Mouse (Mus musculus): ENCODE measurements at regions not wholly inside any gene's neighbourhood (a gene's known extent, or its start where the extent isn't known, plus 50 kb on each side); places are given as distances from the start of the nearest gene placed in this dataset.

DNA sequence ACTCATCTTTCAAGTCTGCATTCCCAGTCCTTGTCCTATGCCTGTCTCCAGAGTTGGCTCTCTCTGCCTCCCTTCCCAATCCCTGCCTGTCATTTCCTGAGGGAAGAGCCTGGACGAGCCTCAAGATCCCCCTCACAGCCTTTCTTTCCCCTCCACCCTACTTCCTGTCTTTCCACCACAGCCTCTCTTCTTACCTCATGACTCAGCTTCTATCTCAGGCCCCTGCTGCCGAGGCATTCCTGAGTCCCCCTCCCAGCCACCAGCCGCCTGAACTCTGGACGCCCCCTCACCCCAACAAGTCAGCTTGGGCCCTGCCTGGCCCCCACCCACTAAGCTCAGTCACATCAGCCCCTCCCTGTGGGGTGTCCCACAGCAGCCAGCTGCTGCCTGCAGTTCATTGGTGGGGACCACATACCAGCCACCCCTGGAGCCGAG, 105.8 kb downstream of the Efnb1 start:
- H3K27me3 ChIP-seq (ENCODE audit: control insufficient read depth, insufficient read depth, low read length), result no peaks in the 10 kb centered on the region

DNA sequence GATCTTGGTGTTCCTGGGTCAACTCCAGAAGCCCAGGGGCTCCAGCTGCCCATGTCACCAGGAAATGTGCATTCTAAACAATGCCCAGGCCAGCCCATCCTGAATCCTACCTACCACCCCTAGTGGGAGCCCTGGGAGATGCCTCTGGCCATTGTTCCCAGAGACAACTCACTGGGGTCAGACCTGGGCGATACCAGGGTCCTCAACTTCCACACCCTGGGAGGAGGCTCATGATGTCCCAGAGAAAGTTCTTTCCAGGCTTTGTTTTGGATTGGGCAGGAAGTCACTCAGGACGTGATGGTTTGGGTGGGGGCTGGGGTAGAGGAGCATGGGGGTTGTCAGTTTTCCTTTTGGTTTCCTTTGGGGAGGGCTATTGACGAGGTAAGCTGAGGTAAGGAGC, 97.1 kb downstream of the Efnb1 start:
- no peaks in the 10 kb centered on the region for H3K36me3 ChIP-seq (ENCODE audit: control insufficient read depth, insufficient read depth, low read length)
- H3K27me3 ChIP-seq (ENCODE audit: control insufficient read depth, insufficient read depth, low read length), result no peaks in the 10 kb centered on the region
- no peak overlapping the region for H3K27ac ChIP-seq (ENCODE audit: control insufficient read depth, insufficient read depth, low read depth, low read length)
- no peak for TF ChIP-seq POLR2A (IDR thresholded peaks at IDR 0.05; ENCODE audit: control insufficient read depth, low read depth, low read length)
- no peak for TF ChIP-seq CTCF (IDR thresholded peaks at IDR 0.05; ENCODE audit: control insufficient read depth, insufficient read depth, insufficient replicate concordance, low read depth, low read length)
- no peak overlapping the region for H3K4me3 ChIP-seq (ENCODE audit: control insufficient read depth, low read depth, low read length)
- no peaks in the 10 kb centered on the region; the same call in 1 of the 2 replicates for H3K4me1 ChIP-seq (ENCODE audit: control insufficient read depth, insufficient read depth, low read length)

More for the DNA sequence above, 105.8 kb downstream of the Efnb1 start:
- Histone ChIP-seq H3K4me3 (ENCODE audit: control insufficient read depth, low read depth, low read length) (no peak overlapping the region), H3K4me1 (ENCODE audit: control insufficient read depth, insufficient read depth, low read length) (no peaks in the 10 kb centered on the region), H3K36me3 (ENCODE audit: control insufficient read depth, insufficient read depth, low read length) (no peaks in the 10 kb centered on the region), H3K27ac (ENCODE audit: control insufficient read depth, insufficient read depth, low read depth, low read length) (no peak overlapping the region)
- TF ChIP-seq POLR2A (IDR thresholded peaks at IDR 0.05; ENCODE audit: control insufficient read depth, low read depth, low read length) (no peak), CTCF (IDR thresholded peaks at IDR 0.05; ENCODE audit: control insufficient read depth, insufficient read depth, insufficient replicate concordance, low read depth, low read length) (no peak)

DNA sequence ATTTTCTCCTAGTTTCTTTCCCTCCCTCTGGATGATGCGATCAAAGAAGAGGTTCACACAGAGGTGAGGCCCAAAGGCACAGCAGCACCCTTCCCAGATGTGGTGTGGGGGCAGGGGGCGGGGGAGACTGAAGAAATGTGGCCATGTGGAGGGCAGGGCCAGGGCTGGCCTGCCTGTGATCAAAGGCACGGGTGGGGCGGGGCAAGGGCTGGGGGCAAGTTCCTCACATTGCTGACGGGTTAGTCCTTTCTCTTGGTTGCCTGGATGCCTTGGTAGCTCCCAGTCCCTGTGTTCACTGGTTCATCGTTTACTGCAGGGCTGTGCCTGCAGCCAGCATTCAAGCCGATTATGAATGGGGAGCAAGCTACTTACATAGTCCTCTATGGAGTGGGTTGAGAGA, 96.4 kb downstream of the Efnb1 start:
- TF ChIP-seq CTCF (IDR thresholded peaks at IDR 0.05; ENCODE audit: control insufficient read depth, insufficient read depth, insufficient replicate concordance, low read depth, low read length) (no peak), POLR2A (IDR thresholded peaks at IDR 0.05; ENCODE audit: control insufficient read depth, low read depth, low read length) (no peak)
- H3K27me3 ChIP-seq (ENCODE audit: control insufficient read depth, insufficient read depth, low read length), result no peaks in the 10 kb centered on the region
- no peaks in the 10 kb centered on the region; the same call in 1 of the 2 replicates for H3K4me1 ChIP-seq (ENCODE audit: control insufficient read depth, insufficient read depth, low read length)
- no peak overlapping the region for H3K4me3 ChIP-seq (ENCODE audit: control insufficient read depth, low read depth, low read length)
- H3K36me3 ChIP-seq (ENCODE audit: control insufficient read depth, insufficient read depth, low read length), result no peaks in the 10 kb centered on the region
- no peak overlapping the region for H3K27ac ChIP-seq (ENCODE audit: control insufficient read depth, insufficient read depth, low read depth, low read length)

DNA sequence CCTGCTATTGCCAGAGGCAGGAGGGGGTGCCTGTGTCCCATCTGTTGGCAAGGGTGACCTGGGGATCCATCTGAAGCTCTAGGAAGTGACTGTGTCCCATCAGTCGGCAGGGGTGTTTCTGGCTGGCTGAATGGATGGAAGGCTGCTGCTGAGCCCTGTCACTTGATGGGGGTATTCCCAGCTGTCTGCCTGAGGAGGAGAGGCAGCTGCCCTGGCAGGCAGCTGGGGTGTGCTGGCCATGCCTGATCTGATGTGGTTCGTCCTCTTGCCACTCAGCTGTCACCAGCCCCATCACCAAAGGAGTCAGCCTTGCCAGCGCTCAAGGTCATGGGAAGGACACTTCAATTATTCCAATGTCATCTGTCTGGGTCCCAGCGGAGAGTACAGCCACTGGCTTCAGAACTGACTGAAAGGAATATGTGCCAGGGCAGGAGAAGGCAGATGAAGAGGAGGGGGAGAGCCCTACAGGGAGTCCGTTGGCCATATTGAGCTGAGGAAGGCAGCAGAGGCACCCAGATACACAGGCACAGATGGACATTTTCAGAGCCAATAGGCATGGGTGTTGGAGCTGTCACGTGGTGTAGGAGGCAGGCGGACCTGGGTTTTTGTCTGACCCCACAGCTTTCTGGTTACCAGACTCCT, 89.3 kb downstream of the Efnb1 start:
- H3K4me1 ChIP-seq (ENCODE audit: control insufficient read depth, insufficient read depth, low read length), result no peaks in the 10 kb centered on the region
- no peak overlapping the region for H3K4me3 ChIP-seq (ENCODE audit: control insufficient read depth, low read depth, low read length)
- TF ChIP-seq POLR2A (IDR thresholded peaks at IDR 0.05; ENCODE audit: control insufficient read depth, low read depth, low read length), result no peak
- TF ChIP-seq CTCF (IDR thresholded peaks at IDR 0.05; ENCODE audit: control insufficient read depth, insufficient read depth, insufficient replicate concordance, low read depth, low read length), result no peak
- no peaks in the 10 kb centered on the region for H3K36me3 ChIP-seq (ENCODE audit: control insufficient read depth, insufficient read depth, low read length)
- H3K27me3 ChIP-seq (ENCODE audit: control insufficient read depth, insufficient read depth, low read length), result no peaks in the 10 kb centered on the region
- no peak overlapping the region for H3K27ac ChIP-seq (ENCODE audit: control insufficient read depth, insufficient read depth, low read depth, low read length)

DNA sequence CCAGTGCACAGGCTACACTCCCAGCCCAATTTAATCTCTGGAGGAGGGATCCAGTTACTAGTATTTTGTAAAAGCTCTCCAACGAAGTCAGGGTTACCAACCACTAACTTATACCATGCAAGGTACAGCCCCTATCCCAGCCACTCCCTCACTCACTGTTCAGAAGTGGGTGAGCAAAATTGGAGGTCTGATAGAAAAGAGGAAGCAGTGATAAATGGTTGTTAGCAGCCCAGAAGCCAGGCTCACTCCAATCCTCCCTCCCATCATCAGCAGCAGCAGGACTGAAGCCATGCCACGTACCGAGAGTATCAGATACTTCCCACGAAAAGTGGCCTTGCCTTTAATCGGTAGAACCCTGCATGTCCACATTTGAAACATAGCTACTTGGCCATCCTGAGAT, 86.1 kb downstream of the Efnb1 start:
- no peak for TF ChIP-seq CTCF (IDR thresholded peaks at IDR 0.05; ENCODE audit: control insufficient read depth, insufficient read depth, insufficient replicate concordance, low read depth, low read length)
- no peak for TF ChIP-seq POLR2A (IDR thresholded peaks at IDR 0.05; ENCODE audit: control insufficient read depth, low read depth, low read length)
- H3K4me1 ChIP-seq (ENCODE audit: control insufficient read depth, insufficient read depth, low read length), result peaks cover 3% of the 10 kb centered on the region; the same call in 1 of the 2 replicates
- no peak overlapping the region for H3K4me3 ChIP-seq (ENCODE audit: control insufficient read depth, low read depth, low read length)
- no peaks in the 10 kb centered on the region for H3K36me3 ChIP-seq (ENCODE audit: control insufficient read depth, insufficient read depth, low read length)
- H3K27me3 ChIP-seq (ENCODE audit: control insufficient read depth, insufficient read depth, low read length), result no peaks in the 10 kb centered on the region
- H3K27ac ChIP-seq (ENCODE audit: control insufficient read depth, insufficient read depth, low read depth, low read length), result no peak overlapping the region

DNA sequence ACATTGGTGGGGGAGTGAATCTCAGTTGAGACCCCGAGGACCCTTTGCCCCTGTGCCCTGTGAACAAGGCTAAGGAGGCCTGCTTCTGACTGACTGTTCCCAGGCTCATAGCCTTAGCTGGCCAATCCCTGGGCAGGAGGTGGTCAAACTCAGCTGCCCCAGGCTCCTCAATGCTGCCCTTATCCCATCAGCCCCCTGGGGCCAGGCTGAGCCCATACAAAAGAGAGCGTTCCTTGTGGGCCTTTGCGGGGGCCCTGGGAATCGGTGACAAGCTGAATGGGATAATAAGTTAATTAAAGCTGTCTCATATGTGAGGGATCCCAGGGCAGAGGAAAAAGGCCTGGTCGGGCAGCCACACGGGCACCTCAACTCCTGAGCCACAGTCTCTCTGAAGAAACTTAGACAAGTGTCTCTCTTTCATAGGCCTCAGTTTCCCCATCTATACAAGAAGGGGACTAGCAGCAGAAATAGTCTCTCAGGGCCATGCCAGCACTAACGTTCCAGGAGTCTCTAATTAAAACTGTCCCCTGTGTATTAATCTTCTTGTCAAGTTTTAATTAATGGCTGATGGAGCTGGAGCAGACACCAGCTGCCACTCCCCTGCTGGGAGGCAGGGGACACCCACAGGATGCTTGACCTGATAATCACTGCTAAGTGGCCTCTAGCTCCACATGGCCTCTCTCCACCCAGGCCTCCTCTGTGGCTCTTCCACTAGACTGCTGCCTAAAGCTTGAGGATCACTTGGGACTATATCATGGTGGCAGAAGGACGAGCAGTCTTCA, 84.9 kb downstream of the Efnb1 start:
- peaks cover 5% of the 10 kb centered on the region; the same call in 1 of the 2 replicates for H3K4me1 ChIP-seq (ENCODE audit: control insufficient read depth, insufficient read depth, low read length)
- H3K27ac ChIP-seq (ENCODE audit: control insufficient read depth, insufficient read depth, low read depth, low read length), result no peak overlapping the region
- TF ChIP-seq POLR2A (IDR thresholded peaks at IDR 0.05; ENCODE audit: control insufficient read depth, low read depth, low read length) (no peak), CTCF (IDR thresholded peaks at IDR 0.05; ENCODE audit: control insufficient read depth, insufficient read depth, insufficient replicate concordance, low read depth, low read length) (no peak)
- H3K27me3 ChIP-seq (ENCODE audit: control insufficient read depth, insufficient read depth, low read length), result no peaks in the 10 kb centered on the region
- no peaks in the 10 kb centered on the region for H3K36me3 ChIP-seq (ENCODE audit: control insufficient read depth, insufficient read depth, low read length)
- no peak overlapping the region for H3K4me3 ChIP-seq (ENCODE audit: control insufficient read depth, low read depth, low read length)

DNA sequence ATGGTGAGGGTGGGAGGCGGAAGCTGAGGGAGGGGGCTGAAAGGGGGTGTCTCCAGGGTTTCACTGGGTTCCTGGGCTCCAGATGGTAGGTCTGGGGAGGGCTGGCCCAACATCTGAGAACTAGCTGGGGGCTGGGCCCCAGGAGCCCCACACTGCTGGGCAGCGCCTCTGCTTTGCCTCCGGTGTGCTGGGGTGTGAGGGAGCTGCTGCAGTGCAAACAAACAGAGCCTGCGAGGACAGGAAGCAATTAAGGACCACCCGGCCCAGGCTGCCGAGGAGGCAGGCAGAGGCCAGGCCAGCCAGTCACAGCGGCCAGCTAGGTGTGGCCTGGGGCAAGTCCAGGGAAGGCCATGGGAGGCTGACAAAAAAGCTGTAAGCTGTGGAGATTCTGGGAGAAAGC, 82.3 kb downstream of the Efnb1 start:
- Histone ChIP-seq H3K27me3 (ENCODE audit: control insufficient read depth, insufficient read depth, low read length) (no peaks in the 10 kb centered on the region), H3K4me3 (ENCODE audit: control insufficient read depth, low read depth, low read length) (no peak overlapping the region), H3K4me1 (ENCODE audit: control insufficient read depth, insufficient read depth, low read length) (peaks cover 5% of the 10 kb centered on the region; the same call in 1 of the 2 replicates), H3K27ac (ENCODE audit: control insufficient read depth, insufficient read depth, low read depth, low read length) (no peak overlapping the region), H3K36me3 (ENCODE audit: control insufficient read depth, insufficient read depth, low read length) (no peaks in the 10 kb centered on the region)
- TF ChIP-seq POLR2A (IDR thresholded peaks at IDR 0.05; ENCODE audit: control insufficient read depth, low read depth, low read length), result no peak
- TF ChIP-seq CTCF (IDR thresholded peaks at IDR 0.05; ENCODE audit: control insufficient read depth, insufficient read depth, insufficient replicate concordance, low read depth, low read length), result no peak
